Mouse (Mus musculus): ENCODE data around the gene Adgrb3.
"Not testable (repeated sequence)": the region's sequence is repeated elsewhere in the genome, so short reads cannot be mapped to it uniquely, and the experiment has no call there.

Gene Adgrb3

GRCm38 (mm10) chr1:25503524-25503923 is 326.0 kb downstream of the Adgrb3 start:
- no peak for DNase-seq

- no peak for DNase-seq
Observed at GRCm38 (mm10) chr1:25495202-25495914, 334.1 kb downstream of the Adgrb3 start.

- no peak for DNase-seq
Observed at GRCm38 (mm10) chr1:25491503-25491902, 338.0 kb downstream of the Adgrb3 start.

GRCm38 (mm10) chr1:25490174-25490573 is 339.3 kb downstream of the Adgrb3 start:
- no peak for DNase-seq

- DNase-seq, result no peak
Observed at GRCm38 (mm10) chr1:25475699-25476098, 353.8 kb downstream of the Adgrb3 start.

- DNase-seq, result no peak
Observed at GRCm38 (mm10) chr1:25474469-25474868, 355.0 kb downstream of the Adgrb3 start.

DNA sequence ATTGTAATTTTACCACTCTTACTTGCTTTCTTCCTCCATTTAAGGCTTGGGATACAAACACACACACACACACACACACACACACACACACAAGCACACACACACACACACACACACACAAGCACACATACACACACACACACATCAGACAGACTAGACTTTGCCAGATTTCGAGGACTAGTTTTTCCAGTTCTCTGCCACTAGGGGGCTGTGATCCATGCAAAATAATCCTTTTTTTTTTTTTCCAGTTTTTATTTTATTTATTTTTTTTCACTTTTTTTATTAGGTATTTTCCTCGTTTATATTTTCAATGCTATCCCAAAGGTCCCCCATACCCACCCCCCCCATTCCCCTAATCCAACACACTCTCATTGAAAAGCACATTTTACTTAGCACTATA is 357.9 kb downstream of the Adgrb3 start:
- DNase-seq, result not testable (repeated sequence)

- DNase-seq, result no peak
Observed at GRCm38 (mm10) chr1:25462612-25463011, 366.9 kb downstream of the Adgrb3 start.

- DNase-seq, result no peak
Observed at GRCm38 (mm10) chr1:25435506-25435905, 394.0 kb downstream of the Adgrb3 start.

- DNase-seq, result no peak
Observed at GRCm38 (mm10) chr1:25430219-25430862, 399.2 kb downstream of the Adgrb3 start.

DNA sequence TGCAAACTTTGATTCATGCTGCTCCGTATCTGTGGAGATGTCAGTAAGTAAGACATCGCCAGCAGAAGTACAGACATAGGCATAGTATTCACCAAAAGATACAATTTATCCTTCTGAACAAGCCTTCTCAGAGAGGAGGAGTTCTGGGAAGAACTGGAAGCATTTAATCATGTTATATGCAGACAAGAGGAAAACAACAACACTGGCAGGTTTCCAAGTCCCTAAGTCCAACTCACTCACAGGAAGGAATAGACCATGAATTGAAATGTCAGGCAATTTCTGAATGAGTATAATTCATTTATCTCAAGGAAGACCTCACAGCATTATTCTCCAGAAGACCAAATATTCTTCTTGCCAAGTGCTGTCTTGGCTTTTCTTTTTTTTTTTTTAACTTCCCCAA is 408.8 kb downstream of the Adgrb3 start:
- DNase-seq, result no peak

DNA sequence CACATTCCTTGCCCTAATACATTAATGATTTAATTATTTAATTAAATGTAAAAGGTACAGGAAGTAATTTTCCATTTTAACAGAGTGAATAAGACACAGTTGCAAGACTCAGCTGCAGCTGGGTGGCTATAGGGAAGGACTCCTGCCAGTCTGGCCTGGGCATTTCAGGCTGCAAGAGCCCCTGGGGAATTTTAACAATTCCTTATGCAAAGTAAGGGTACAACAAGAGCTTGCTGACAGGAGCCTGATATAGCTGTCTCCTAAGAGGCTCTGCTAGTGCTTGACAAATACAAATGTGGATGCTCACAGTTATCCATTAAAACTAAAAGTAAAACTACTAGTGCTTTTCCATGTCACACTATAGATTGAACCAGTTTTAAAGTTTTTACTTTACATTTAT is 410.1 kb downstream of the Adgrb3 start:
- DNase-seq, result no peak

DNA sequence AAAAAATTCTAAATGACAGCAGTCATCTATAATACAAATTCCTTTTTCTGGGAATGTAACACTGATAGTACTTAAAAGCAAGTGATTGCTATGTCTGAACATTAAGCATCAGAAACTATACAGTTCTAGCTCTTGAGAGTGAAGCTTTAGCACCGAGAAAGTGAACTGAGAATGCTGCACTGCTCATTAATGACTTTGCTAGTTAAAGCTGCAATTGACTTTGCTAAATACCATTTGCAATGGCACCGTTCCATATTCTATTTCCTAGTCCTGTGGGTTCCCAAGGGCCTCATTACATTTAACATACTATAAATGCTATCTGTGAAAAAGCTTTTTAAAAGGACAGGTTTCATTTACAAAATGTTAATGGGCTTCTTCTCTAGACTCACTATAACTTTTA is 414.4 kb downstream of the Adgrb3 start:
- no peak for DNase-seq

DNA sequence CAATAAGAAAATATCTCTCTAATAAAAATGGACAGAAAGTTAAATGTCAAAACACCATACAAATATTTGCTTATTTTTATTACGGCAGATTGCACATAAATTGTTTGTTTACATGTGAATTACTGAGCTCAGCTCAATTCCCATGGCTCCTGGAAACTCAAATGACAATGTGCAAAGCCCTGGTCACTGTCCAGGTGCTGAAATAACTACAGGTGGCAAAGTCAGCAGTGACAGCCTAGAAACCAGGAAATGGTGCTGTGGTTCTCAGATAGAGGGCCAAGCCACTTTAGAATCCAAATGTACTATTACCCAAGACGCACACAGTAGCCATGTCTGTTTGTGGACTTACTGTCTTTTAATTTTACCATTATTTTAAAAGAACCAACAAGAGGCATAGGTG is 465.3 kb downstream of the Adgrb3 start:
- no peak for DNase-seq

DNA sequence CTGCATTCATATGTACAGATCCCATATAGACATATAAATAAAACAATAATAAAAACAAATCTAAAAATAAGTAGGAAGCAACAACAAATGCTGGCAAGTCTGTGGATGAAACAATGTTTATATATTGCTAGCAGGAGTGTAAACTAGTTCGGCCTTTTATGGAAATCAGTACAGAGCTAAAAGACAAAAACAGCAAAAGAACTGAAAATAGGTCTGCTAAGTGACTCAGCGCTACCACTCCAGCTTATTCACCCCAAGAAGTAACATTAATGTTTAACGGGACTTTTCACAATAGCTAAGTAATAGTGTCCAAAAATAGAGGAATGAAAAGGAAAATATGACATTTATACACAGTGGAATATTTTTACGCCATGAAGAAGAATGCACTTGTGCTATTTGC is 471.0 kb downstream of the Adgrb3 start:
- no peak for DNase-seq

DNA sequence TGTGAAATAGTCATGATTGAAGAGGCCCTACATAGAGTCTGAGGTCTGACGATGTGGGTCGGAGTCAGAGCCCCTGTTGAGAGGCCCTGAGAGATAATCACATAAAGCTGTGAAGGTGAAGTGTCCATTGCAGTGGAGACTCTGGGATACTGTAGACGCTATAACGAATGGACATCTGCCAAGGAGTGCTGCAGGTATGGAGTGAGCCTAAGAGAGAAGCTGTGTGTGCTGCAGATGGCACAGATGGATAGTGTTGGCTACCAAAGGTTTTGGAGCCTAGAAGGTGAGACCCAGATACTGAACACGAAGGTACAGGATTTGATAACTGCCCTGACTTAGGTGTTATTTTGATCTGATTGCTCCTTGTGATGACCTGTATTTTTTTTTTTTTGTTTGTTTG is 474.0 kb downstream of the Adgrb3 start:
- DNase-seq, result no peak

DNA sequence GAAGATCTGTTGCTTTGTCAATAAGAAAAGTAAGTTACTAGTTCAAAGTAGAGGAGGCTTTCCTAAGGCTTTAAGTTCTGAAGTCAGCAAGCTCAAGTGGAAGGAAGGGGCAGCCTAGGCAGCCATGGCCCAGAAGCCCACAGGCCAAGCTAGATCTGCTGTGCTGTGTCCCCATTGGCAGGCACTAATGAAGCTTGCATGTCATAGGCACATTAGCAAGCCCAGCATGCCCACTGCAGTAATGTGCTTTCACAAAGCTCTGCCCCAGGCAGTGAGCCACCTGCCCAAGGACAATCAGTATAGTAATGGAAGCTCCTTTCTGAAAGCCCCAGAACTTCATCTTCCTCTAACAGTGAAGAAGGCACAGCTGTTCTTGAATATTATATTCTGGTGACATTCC is 484.6 kb downstream of the Adgrb3 start:
- DNase-seq, result no peak

- no peak for DNase-seq
Observed at GRCm38 (mm10) chr1:25325406-25325805, 504.1 kb downstream of the Adgrb3 start.

- no peak for DNase-seq
Observed at GRCm38 (mm10) chr1:25317142-25317541, 512.4 kb downstream of the Adgrb3 start.

GRCm38 (mm10) chr1:25312344-25312743 is 517.2 kb downstream of the Adgrb3 start:
- DNase-seq, result no peak

GRCm38 (mm10) chr1:25310066-25310465 is 519.4 kb downstream of the Adgrb3 start:
- DNase-seq, result no peak

GRCm38 (mm10) chr1:25281471-25281870 is 548.0 kb downstream of the Adgrb3 start:
- DNase-seq, result no peak

DNA sequence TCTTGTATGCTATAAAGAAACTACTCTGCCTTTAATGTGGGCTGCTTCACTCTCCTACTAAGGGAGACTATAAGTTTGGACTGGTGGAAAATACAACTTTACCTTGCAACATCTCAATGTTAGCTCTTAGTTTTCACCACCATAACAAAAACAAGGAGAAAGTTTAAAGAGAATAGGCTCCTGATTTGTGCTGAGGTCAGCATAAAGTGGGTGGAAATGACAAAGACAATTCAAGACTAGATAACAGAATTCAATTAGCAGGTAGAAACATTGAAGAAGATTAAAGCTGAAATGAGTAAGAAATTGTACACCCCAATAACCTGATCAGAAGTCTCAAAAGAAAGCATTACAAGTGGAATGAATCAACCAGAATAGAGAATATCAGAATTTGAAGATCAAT is 578.9 kb downstream of the Adgrb3 start:
- no peak for DNase-seq

DNA sequence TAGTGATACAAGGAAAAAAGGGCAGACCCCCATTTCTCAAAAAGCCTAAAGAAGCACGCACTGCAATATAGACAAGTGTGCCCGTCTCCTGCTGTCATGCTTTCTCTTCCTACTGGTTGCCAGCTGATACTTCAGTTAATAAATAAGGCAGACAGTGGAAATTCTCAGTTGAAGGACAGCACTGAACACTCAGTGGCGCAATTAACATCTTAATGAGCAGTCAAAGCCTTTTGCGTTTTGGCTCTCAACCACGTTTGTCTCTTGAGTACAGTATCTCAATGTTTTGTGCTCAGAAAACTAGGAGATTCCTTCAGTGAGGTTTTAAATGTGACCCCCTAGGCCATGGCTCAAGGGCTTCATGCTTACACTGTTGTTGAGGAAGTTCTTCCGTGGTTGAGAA is 587.1 kb downstream of the Adgrb3 start:
- DNase-seq, result no peak

- DNase-seq, result no peak
Observed at GRCm38 (mm10) chr1:25229245-25229750, 600.2 kb downstream of the Adgrb3 start.
